Mouse (Mus musculus) forebrain, embryonic 13.5 days (tissue): ENCODE measurements around the gene Etv6. TPM values are rescaled to one million over a fixed set of nuclear protein-coding genes. Genes with fewer than 3 reads are reported as not detected.

Experiments used
- ATAC-seq: fragments of 200-750 bp; cut with Nextera tagmentation; 2 replicates; pipeline ENCODE4 v1.8.0; 2017
- H3K27ac ChIP-seq: fragments of 300-500 bp; sonication (generic); 2 replicates; pipeline ENCODE4 v1.5.1; 2015; ENCODE audit warnings: inconsistent platforms, mild to moderate bottlenecking, moderate library complexity
- H3K27me3 ChIP-seq: fragments of 300-500 bp; sonication (generic); 2 replicates; pipeline ENCODE4 v1.6.1; 2015; ENCODE audit warnings: mild to moderate bottlenecking, inconsistent platforms
- H3K36me3 ChIP-seq: fragments of 300-500 bp; sonication (generic); 2 replicates; pipeline ENCODE4 v1.6.1; 2015; ENCODE audit warnings: mild to moderate bottlenecking, inconsistent platforms; ENCODE audit not compliant: poor library complexity, severe bottlenecking
- H3K4me1 ChIP-seq: fragments of 300-500 bp; sonication (generic); 2 replicates; pipeline ENCODE4 v1.6.1; 2015; ENCODE audit warnings: inconsistent platforms
- H3K4me2 ChIP-seq: fragments of 300-500 bp; sonication (generic); 2 replicates; pipeline ENCODE4 v1.6.1; 2015; ENCODE audit warnings: inconsistent platforms, mild to moderate bottlenecking, moderate library complexity
- H3K4me3 ChIP-seq: fragments of 300-500 bp; sonication (generic); 2 replicates; pipeline ENCODE4 v1.5.1; 2015; ENCODE audit warnings: mild to moderate bottlenecking, inconsistent platforms
- H3K9ac ChIP-seq: fragments of 300-500 bp; sonication (generic); 2 replicates; pipeline ENCODE4 v1.6.1; 2015; ENCODE audit warnings: mild to moderate bottlenecking, inconsistent platforms
- H3K9me3 ChIP-seq: fragments of 300-500 bp; sonication (generic); replicated peaks from 2 replicates; pipeline ENCODE4 v1.6.1; 2016; ENCODE audit warnings: inconsistent platforms
- WGBS: fragments of 180-500 bp; shearing (Covaris S2); methylation state at CpG from one replicate; pipeline ENCODE4 v1.1.7; 2015; 5-methylcytosine and 5-hydroxymethylcytosine counted together
- polyA plus RNA-seq: library from polyadenylated mRNA; unstranded; fragments of >200 nt; fragmentation: Nextera tagmentation; extraction: Ambion mirVana; gene quantifications from 2 replicates; pipeline ENCODE4 v1.2.1, GENCODE M21; 2015

Etv6 gene
- polyA plus RNA-seq, 1 experiment from 2014 or later = 7.2 TPM

DNA sequence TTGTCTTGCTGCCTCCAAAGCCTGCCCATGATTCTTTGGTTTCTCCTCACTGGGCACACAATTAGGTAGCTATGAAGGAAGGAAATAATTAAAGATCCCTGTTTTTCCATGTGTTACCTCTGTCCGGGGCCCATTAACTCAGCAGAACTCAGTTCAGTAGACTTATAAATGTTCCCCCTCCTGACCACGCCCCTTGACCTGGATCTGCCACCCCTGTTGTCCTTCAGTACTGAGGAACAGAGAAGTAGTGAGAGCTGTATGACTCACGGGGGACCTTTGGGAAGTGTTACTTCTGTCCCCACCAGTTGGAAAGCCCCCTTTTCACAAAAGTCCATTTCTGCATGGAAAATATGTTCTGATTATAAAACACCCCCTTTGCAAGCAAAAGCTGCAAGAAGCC is 226.4 kb downstream of the Etv6 start:
- Histone ChIP-seq H3K4me2 (no peak overlapping the region), H3K9me3 (peaks cover 8% of the 10 kb centered on the region), H3K4me3 (no peak overlapping the region), H3K36me3 (peaks cover 61% of the 10 kb centered on the region), H3K4me1 (no peaks in the 10 kb centered on the region), H3K27me3 (no peaks in the 10 kb centered on the region), H3K9ac (no peak overlapping the region), H3K27ac (no peak overlapping the region)
- 92% methylated on average over 3 of the region's 3 CpGs for WGBS
- ATAC-seq = no peak

GRCm38 (mm10) chr6:134262383-134262782 is 226.9 kb downstream of the Etv6 start:
- Histone ChIP-seq H3K36me3 (peaks cover 65% of the 10 kb centered on the region), H3K4me2 (no peak overlapping the region), H3K4me1 (no peaks in the 10 kb centered on the region), H3K27ac (no peak overlapping the region), H3K27me3 (no peaks in the 10 kb centered on the region), H3K9ac (no peak overlapping the region), H3K4me3 (no peak overlapping the region), H3K9me3 (peaks cover 8% of the 10 kb centered on the region)
- ATAC-seq = no peak
- 94% methylated on average over 4 of the region's 4 CpGs for WGBS

- 67% methylated on average over 6 of the region's 6 CpGs for WGBS
- no peak overlapping the region for H3K27ac ChIP-seq
- H3K36me3 ChIP-seq = peaks cover 70% of the 10 kb centered on the region
- H3K9ac ChIP-seq = no peak overlapping the region
- no peaks in the 10 kb centered on the region for H3K27me3 ChIP-seq
- H3K4me2 ChIP-seq = no peak overlapping the region
- no peak for ATAC-seq
- H3K4me3 ChIP-seq = no peak overlapping the region
- no peaks in the 10 kb centered on the region for H3K4me1 ChIP-seq
- peaks cover 8% of the 10 kb centered on the region for H3K9me3 ChIP-seq
Observed at GRCm38 (mm10) chr6:134262911-134263607, 227.6 kb downstream of the Etv6 start.

- no peak overlapping the region for H3K9ac ChIP-seq
- 92% methylated on average over 2 of the region's 2 CpGs for WGBS
Observed at GRCm38 (mm10) chr6:134273884-134274283, 238.4 kb downstream of the Etv6 start.

DNA sequence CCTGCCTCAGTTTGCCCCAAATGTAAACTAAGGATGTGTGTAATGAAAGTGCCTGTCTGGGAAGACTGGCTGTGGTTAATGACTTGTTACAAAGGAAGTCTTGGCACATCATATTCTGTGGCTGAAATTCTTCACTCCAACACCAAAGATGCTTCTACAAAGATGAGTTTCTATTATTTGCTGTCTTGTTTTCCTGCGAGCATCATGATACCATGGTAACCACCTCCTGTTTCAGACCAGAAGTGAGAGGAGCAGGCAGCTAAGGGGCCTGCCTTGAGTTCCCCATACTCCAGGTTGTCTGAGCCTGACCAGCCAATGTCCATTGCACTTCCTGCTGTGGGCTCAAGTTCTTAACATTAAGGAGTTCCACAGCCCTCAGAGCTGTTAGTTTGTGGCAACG is 241.5 kb downstream of the Etv6 start:
- Histone ChIP-seq H3K4me3 (no peak overlapping the region), H3K36me3 (peaks cover 3% of the 10 kb centered on the region; the same call in 1 of the 2 replicates), H3K27ac (no peak overlapping the region), H3K4me2 (no peak overlapping the region), H3K4me1 (no peaks in the 10 kb centered on the region), H3K9me3 (no peaks in the 10 kb centered on the region), H3K9ac (no peak overlapping the region), H3K27me3 (no peaks in the 10 kb centered on the region)
- no peak for ATAC-seq
- WGBS = 90% methylated on average over 2 of the region's 2 CpGs

More at GRCm38 (mm10) chr6:134273884-134274283, 238.4 kb downstream of the Etv6 start:
- ATAC-seq = no peak
- Histone ChIP-seq H3K36me3 (peaks cover 11% of the 10 kb centered on the region), H3K4me2 (no peak overlapping the region), H3K4me1 (no peaks in the 10 kb centered on the region), H3K27me3 (no peaks in the 10 kb centered on the region), H3K27ac (no peak overlapping the region), H3K4me3 (no peak overlapping the region), H3K9me3 (no peaks in the 10 kb centered on the region)

- Histone ChIP-seq H3K27me3 (no peaks in the 10 kb centered on the region), H3K27ac (no peak overlapping the region), H3K9me3 (no peaks in the 10 kb centered on the region), H3K4me3 (no peak overlapping the region), H3K36me3 (no peaks in the 10 kb centered on the region), H3K4me1 (no peaks in the 10 kb centered on the region), H3K9ac (no peak overlapping the region), H3K4me2 (no peak overlapping the region)
- WGBS = 84% methylated on average over 3 of the region's 3 CpGs
- ATAC-seq = no peak
Observed at GRCm38 (mm10) chr6:134282095-134282494, 246.6 kb downstream of the Etv6 start.

- no peak for ATAC-seq
- Histone ChIP-seq H3K27ac (no peak overlapping the region), H3K4me2 (no peak overlapping the region), H3K4me3 (no peak overlapping the region), H3K36me3 (no peaks in the 10 kb centered on the region), H3K27me3 (no peaks in the 10 kb centered on the region), H3K9me3 (no peaks in the 10 kb centered on the region), H3K4me1 (no peaks in the 10 kb centered on the region), H3K9ac (no peak overlapping the region)
- WGBS = 86% methylated on average over 3 of the region's 3 CpGs
Observed at GRCm38 (mm10) chr6:134291823-134292222, 256.3 kb downstream of the Etv6 start.

DNA sequence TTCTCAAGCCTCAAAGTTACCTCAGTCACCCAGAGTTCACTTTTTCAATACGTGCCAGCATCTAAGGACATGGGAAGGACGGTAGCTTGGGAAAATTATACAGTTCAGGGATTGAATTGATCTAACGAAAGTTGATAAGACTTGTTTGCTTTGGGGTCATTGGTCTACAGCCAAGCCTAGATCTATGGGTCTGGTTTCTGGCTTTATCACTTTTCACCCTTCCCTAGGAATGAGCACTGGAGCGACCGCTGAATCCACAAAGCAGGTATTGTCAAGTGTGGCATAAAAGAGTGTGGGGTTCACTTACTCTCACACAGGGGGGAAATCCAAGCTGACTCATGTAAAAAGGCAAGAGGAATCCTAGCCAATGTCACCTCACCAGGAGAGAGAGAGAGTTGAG is 256.9 kb downstream of the Etv6 start:
- no peaks in the 10 kb centered on the region for H3K27me3 ChIP-seq
- H3K9ac ChIP-seq = no peak overlapping the region
- no peak overlapping the region for H3K4me3 ChIP-seq
- no peaks in the 10 kb centered on the region for H3K4me1 ChIP-seq
- H3K36me3 ChIP-seq = no peaks in the 10 kb centered on the region
- ATAC-seq = no peak
- H3K4me2 ChIP-seq = no peak overlapping the region
- no peaks in the 10 kb centered on the region for H3K9me3 ChIP-seq
- 86% methylated on average over 5 of the region's 5 CpGs for WGBS
- no peak overlapping the region for H3K27ac ChIP-seq

DNA sequence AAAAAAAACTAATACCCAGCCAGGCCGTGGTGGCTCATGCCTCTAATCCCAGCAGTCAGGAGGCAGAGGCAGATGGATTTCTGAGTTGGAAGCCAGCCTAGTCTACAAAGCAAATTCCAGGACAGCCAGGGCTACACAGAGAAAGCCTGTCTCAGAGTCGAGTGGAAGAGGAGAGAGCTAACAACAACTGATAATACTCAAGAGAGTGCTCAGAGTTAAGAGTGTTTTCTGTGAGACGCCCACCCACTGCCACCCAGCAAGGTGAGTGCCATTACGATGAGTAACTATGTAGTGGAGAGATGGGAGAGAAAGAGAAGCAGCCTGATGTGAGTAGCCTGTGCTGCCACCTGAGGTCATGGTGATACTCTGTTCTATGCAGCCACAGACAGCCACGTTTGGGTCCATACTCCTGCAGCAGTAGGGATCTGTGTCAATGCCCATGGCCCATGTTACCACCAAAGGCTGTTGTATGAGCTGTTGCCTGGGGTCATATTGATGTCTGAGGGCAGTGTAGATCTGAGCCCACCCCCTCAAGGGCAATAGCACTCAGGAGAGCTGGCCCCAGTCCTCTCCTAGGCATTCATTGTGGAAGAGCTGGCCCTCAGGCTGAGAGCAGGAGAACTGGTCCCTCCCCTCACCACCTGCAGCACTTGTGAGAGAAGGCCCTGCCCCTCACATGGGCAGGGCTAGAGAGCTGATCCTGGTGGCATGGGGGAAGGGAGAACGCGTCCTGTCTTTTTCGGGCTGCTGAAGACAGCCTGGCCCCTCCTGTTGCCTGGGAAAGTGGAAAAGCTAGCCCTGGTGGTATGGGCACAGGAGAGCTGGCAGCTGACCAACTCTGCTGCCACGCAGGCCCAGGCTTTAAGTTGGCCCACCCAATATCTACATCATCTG is 258.4 kb downstream of the Etv6 start:
- H3K27me3 ChIP-seq = no peaks in the 10 kb centered on the region
- WGBS = 48% methylated on average over 9 of the region's 9 CpGs
- H3K4me1 ChIP-seq = no peaks in the 10 kb centered on the region
- H3K9ac ChIP-seq = no peak overlapping the region
- H3K27ac ChIP-seq = no peak overlapping the region
- H3K9me3 ChIP-seq = no peaks in the 10 kb centered on the region
- no peak overlapping the region for H3K4me2 ChIP-seq
- 0 out of 2 replicates have a peak, but pooled peaks have one; percentile 24 for ATAC-seq
- H3K4me3 ChIP-seq = no peak overlapping the region
- no peaks in the 10 kb centered on the region for H3K36me3 ChIP-seq

DNA sequence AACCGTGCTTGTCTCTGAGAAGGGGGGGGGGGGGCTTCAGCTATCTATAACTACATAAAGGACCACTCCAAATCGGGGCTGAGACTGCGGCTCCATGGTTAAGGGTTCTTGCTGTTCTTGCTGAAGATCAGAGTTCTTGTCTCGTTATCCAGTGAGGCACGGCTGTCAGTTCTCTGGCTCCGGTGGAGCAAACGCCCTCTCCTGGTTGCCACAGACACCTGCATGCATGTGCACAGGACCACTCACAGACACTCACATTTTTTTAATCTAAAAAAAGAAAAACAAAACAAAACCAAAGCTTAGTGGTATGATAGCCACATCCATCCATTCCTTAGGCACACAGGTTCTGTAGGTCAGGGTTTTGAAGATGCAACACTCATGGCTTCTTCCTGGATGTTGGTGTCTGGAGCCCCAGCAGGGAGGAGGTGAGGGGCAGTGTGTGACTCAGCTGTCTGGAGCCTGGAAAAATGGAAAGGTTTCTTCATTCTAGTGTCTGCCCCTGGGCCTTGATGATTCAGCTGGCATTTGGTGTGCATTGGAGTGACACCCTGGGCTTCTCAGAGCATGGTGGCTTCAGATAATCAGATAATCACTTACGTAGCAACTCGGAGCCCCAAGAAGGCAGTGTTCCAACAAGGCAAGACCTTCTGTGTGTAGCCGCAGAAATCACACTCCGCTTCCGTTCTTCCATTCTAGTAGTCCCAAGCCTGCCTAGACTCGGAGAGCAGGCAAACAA is 262.6 kb downstream of the Etv6 start:
- H3K4me3 ChIP-seq = no peak overlapping the region

GRCm38 (mm10) chr6:134301951-134302350 is 266.5 kb downstream of the Etv6 start:
- H3K36me3 ChIP-seq = no peaks in the 10 kb centered on the region
- WGBS = 100% methylated on average over 1 of the region's 1 CpGs
- H3K27me3 ChIP-seq = no peaks in the 10 kb centered on the region
- ATAC-seq = no peak
- no peak overlapping the region for H3K9ac ChIP-seq
- H3K9me3 ChIP-seq = no peaks in the 10 kb centered on the region
- no peak overlapping the region for H3K4me3 ChIP-seq
- no peak overlapping the region for H3K27ac ChIP-seq
- H3K4me2 ChIP-seq = no peak overlapping the region
- H3K4me1 ChIP-seq = no peaks in the 10 kb centered on the region

More for the DNA sequence above, 262.6 kb downstream of the Etv6 start:
- no peak for ATAC-seq
- Histone ChIP-seq H3K4me2 (no peak overlapping the region), H3K9me3 (no peaks in the 10 kb centered on the region), H3K9ac (no peak overlapping the region), H3K36me3 (no peaks in the 10 kb centered on the region), H3K27ac (no peak overlapping the region), H3K27me3 (no peaks in the 10 kb centered on the region), H3K4me1 (no peaks in the 10 kb centered on the region)
- 79% methylated on average over 13 of the region's 13 CpGs for WGBS

GRCm38 (mm10) chr6:134311346-134311745 is 275.8 kb downstream of the Etv6 start:
- Histone ChIP-seq H3K27ac (no peak overlapping the region), H3K9ac (no peak overlapping the region), H3K4me1 (no peaks in the 10 kb centered on the region), H3K36me3 (no peaks in the 10 kb centered on the region), H3K9me3 (no peaks in the 10 kb centered on the region), H3K4me3 (no peak overlapping the region), H3K27me3 (no peaks in the 10 kb centered on the region), H3K4me2 (no peak overlapping the region)
- ATAC-seq = no peak
- whole genome bisulfite sequencing = 89% methylated on average over 4 of the region's 4 CpGs
